Mouse (Mus musculus): ENCODE measurements around the gene Hoxc5.

Gene Hoxc5

GRCm38 (mm10) chr15:102945185-102946077 is 21.8 kb upstream of the Hoxc5 start:
- DNase-seq (ENCODE audit: low spot score) = no peak

- DNase-seq (ENCODE audit: low spot score) = no peak
Measured at GRCm38 (mm10) chr15:102947276-102947675, 20.0 kb upstream of the Hoxc5 start.

GRCm38 (mm10) chr15:102948842-102949241 is 18.4 kb upstream of the Hoxc5 start:
- DNase-seq (ENCODE audit: low spot score) = no peak

- no peak for DNase-seq (ENCODE audit: low spot score)
Measured at GRCm38 (mm10) chr15:102949696-102950095, 17.5 kb upstream of the Hoxc5 start.

GRCm38 (mm10) chr15:102950877-102951276 is 16.4 kb upstream of the Hoxc5 start:
- no peak for DNase-seq (ENCODE audit: low spot score)

- no peak for DNase-seq (ENCODE audit: low spot score)
Measured at GRCm38 (mm10) chr15:102953561-102953960, 13.7 kb upstream of the Hoxc5 start.

GRCm38 (mm10) chr15:102954192-102955006 is 12.8 kb upstream of the Hoxc5 start, which contains the start of gene Hoxc11:
Hoxc11 (plus strand) TSS chr15:102954427.
- no peak for DNase-seq (ENCODE audit: low spot score)

GRCm38 (mm10) chr15:102955007-102955382 is 12.2 kb upstream of the Hoxc5 start:
- DNase-seq (ENCODE audit: low spot score) = no peak

GRCm38 (mm10) chr15:102955833-102956640 is 11.2 kb upstream of the Hoxc5 start:
- DNase-seq (ENCODE audit: low spot score) = no peak

GRCm38 (mm10) chr15:102956906-102957305 is 10.3 kb upstream of the Hoxc5 start:
- no peak for DNase-seq (ENCODE audit: low spot score)

GRCm38 (mm10) chr15:102959663-102960191 is 7.5 kb upstream of the Hoxc5 start:
- no peak for DNase-seq (ENCODE audit: low spot score)

GRCm38 (mm10) chr15:102961728-102962127 is 5.5 kb upstream of the Hoxc5 start:
- DNase-seq (ENCODE audit: low spot score) = no peak

GRCm38 (mm10) chr15:102962492-102962891 is 4.8 kb upstream of the Hoxc5 start:
- no peak for DNase-seq (ENCODE audit: low spot score)

- no peak for DNase-seq (ENCODE audit: low spot score)
Measured at GRCm38 (mm10) chr15:102963259-102963658, 4.0 kb upstream of the Hoxc5 start.

GRCm38 (mm10) chr15:102963671-102964640 is 3.3 kb upstream of the Hoxc5 start:
- DNase-seq (ENCODE audit: low spot score) = no peak

GRCm38 (mm10) chr15:102965003-102965891 is 2.0 kb upstream of the Hoxc5 start:
- DNase-seq (ENCODE audit: low spot score) = no peak

GRCm38 (mm10) chr15:102965892-102966775 is 1.1 kb upstream of the Hoxc5 start:
- DNase-seq (ENCODE audit: low spot score) = no peak

- no peak for DNase-seq (ENCODE audit: low spot score)
Measured at GRCm38 (mm10) chr15:102966776-102967311, 399 bp upstream of the Hoxc5 start, which contains the start of gene Hoxc10. Hoxc10 (plus strand) TSS chr15:102966796.
